Mouse (Mus musculus) c-Kit-negative CD71-positive TER-119-positive erythroid progenitor cells, embryonic 14.5 days (primary cell): Measurements from ENCODE around the gene Cdc45.
"Not testable (repeated sequence)": the region's sequence is repeated elsewhere in the genome, so short reads cannot be mapped to it uniquely, and the experiment has no call there.

ENCODE experiments used
- DNase-seq: peaks from one replicate; pipeline ENCODE4 v3.0.0-alpha.2; 2013; ENCODE audit warnings: low read depth, low spot score

Cdc45 gene

GRCm38 (mm10) chr16:18811468-18812384 is at the start of gene Cdc45, which contains the start of gene Ufd1:
Cdc45 (minus strand) TSS chr16:18811987.
Ufd1 (plus strand) TSS chr16:18811779.
- DNase-seq = peak; percentile 89

GRCm38 (mm10) chr16:18860186-18860585 is 48.4 kb upstream of the Cdc45 start:
- DNase-seq = no peak

- DNase-seq = peak; percentile 54
Measured at GRCm38 (mm10) chr16:18858551-18858950, 46.8 kb upstream of the Cdc45 start.

GRCm38 (mm10) chr16:18849521-18850190 is 37.9 kb upstream of the Cdc45 start:
- DNase-seq = not testable (repeated sequence)

GRCm38 (mm10) chr16:18846301-18846820 is 34.6 kb upstream of the Cdc45 start:
- DNase-seq = no peak

- no peak for DNase-seq
Measured at GRCm38 (mm10) chr16:18838346-18838745, 26.6 kb upstream of the Cdc45 start.

GRCm38 (mm10) chr16:18836468-18837208 is 24.9 kb upstream of the Cdc45 start, which contains the start of the genes 2510002D24Rik and Gm28539:
2510002D24Rik (plus strand) TSS chr16:18836578.
Gm28539 (plus strand) TSS chr16:18836584.
- peak; percentile 77 for DNase-seq

GRCm38 (mm10) chr16:18836073-18836467 is 24.3 kb upstream of the Cdc45 start:
- DNase-seq = no peak

- DNase-seq = no peak
Measured at GRCm38 (mm10) chr16:18833486-18833885, 21.7 kb upstream of the Cdc45 start.

- no peak for DNase-seq
Measured at GRCm38 (mm10) chr16:18829102-18829501, 17.3 kb upstream of the Cdc45 start.

GRCm38 (mm10) chr16:18828630-18829029 is 16.8 kb upstream of the Cdc45 start:
- DNase-seq = no peak

GRCm38 (mm10) chr16:18822925-18823324 is 11.1 kb upstream of the Cdc45 start:
- DNase-seq = no peak

- no peak for DNase-seq
Measured at GRCm38 (mm10) chr16:18822356-18822755, 10.6 kb upstream of the Cdc45 start.

- no peak for DNase-seq
Measured at GRCm38 (mm10) chr16:18812385-18812910, 661 bp upstream of the Cdc45 start.

- DNase-seq = no peak
Measured at GRCm38 (mm10) chr16:18811032-18811431, 755 bp downstream of the Cdc45 start.

- no peak for DNase-seq
Measured at GRCm38 (mm10) chr16:18809001-18809400, 2.8 kb downstream of the Cdc45 start.

GRCm38 (mm10) chr16:18805746-18806145 is 6.0 kb downstream of the Cdc45 start:
- DNase-seq = no peak

GRCm38 (mm10) chr16:18798841-18799240 is 12.9 kb downstream of the Cdc45 start:
- no peak for DNase-seq

GRCm38 (mm10) chr16:18798151-18798550 is 13.6 kb downstream of the Cdc45 start:
- DNase-seq = no peak

GRCm38 (mm10) chr16:18796645-18797044 is 15.1 kb downstream of the Cdc45 start:
- no peak for DNase-seq

- DNase-seq = no peak
Measured at GRCm38 (mm10) chr16:18795223-18795899, 16.4 kb downstream of the Cdc45 start.
